Mouse (Mus musculus) kidney, postnatal 0 days (tissue): ENCODE results near the gene Snx14. TPM values are rescaled to one million over a fixed set of nuclear protein-coding genes. Genes with fewer than 3 reads are reported as not detected.
A peak's percentile ranks its signal among the peaks of the same experiment; 100 is the strongest.
"Not testable (repeated sequence)": the region's sequence is repeated elsewhere in the genome, so short reads cannot be mapped to it uniquely, and the experiment has no call there.

Source experiments
- ATAC-seq: fragments of 200-750 bp; cut with Nextera tagmentation; replicated peaks from 2 replicates; pipeline ENCODE4 v1.8.0; 2017; ENCODE audit warnings: low read depth, moderate number of reproducible peaks, moderate TSS enrichment, moderate library complexity; ENCODE audit not compliant: low FRiP score
- DNase-seq: peaks from one replicate; pipeline ENCODE4 v3.0.0-alpha.2; 2016; ENCODE audit warnings: low spot score
- H3K27ac ChIP-seq: fragments of 300-500 bp; sonication (generic); 2 replicates; pipeline ENCODE4 v1.5.1; 2014; ENCODE audit warnings: mild to moderate bottlenecking
- H3K27me3 ChIP-seq: fragments of 300-500 bp; sonication (generic); 2 replicates; pipeline ENCODE4 v1.6.1; 2014; ENCODE audit warnings: low read length, mixed read lengths; ENCODE audit not compliant: insufficient read depth
- H3K36me3 ChIP-seq: fragments of 300-500 bp; sonication (generic); 2 replicates; pipeline ENCODE4 v1.6.1; 2014; ENCODE audit warnings: low read length, mixed read lengths; ENCODE audit not compliant: insufficient read depth
- H3K4me1 ChIP-seq: fragments of 300-500 bp; sonication (generic); replicated peaks from 2 replicates; pipeline ENCODE4 v1.6.1; 2014; ENCODE audit warnings: antibody characterized with exemption, low read length, mixed read lengths; ENCODE audit not compliant: insufficient read depth
- H3K4me2 ChIP-seq: fragments of 300-500 bp; sonication (generic); 2 replicates; pipeline ENCODE4 v1.6.1; 2014; ENCODE audit warnings: mild to moderate bottlenecking, low read length, moderate library complexity, mixed read lengths
- H3K4me3 ChIP-seq: fragments of 300-500 bp; sonication (generic); replicated peaks from 2 replicates; pipeline ENCODE4 v1.5.1; 2014; ENCODE audit warnings: low read depth, low read length
- H3K9ac ChIP-seq: fragments of 300-500 bp; sonication (generic); 2 replicates; pipeline ENCODE4 v1.6.1; 2014; ENCODE audit warnings: low read depth, low read length
- H3K9me3 ChIP-seq: fragments of 300-500 bp; sonication (generic); replicated peaks from 2 replicates; pipeline ENCODE4 v1.6.1; 2016; ENCODE audit warnings: low read length, inconsistent platforms, mixed read lengths
- CTCF ChIP-seq: IDR thresholded peaks from 2 replicates; pipeline ENCODE4 v1.5.1; 2016; ENCODE audit warnings: antibody characterized with exemption, low read depth, mild to moderate bottlenecking, moderate library complexity
- WGBS: fragments of 180-500 bp; shearing (Covaris S2); extraction: QIAGEN DNeasy Blood & Tissue Kit; methylation state at CpG from one replicate; pipeline ENCODE4 v1.1.7; 2014; 5-methylcytosine and 5-hydroxymethylcytosine counted together
- polyA plus RNA-seq: library from polyadenylated mRNA; unstranded; fragments of >200 nt; fragmentation: Nextera tagmentation; extraction: Ambion mirVana; gene quantifications from 2 replicates; pipeline ENCODE4 v1.2.1, GENCODE M21; 2015

The Snx14 gene
- polyA plus RNA-seq, 1 experiment from 2014 or later: 20.9 TPM

DNA sequence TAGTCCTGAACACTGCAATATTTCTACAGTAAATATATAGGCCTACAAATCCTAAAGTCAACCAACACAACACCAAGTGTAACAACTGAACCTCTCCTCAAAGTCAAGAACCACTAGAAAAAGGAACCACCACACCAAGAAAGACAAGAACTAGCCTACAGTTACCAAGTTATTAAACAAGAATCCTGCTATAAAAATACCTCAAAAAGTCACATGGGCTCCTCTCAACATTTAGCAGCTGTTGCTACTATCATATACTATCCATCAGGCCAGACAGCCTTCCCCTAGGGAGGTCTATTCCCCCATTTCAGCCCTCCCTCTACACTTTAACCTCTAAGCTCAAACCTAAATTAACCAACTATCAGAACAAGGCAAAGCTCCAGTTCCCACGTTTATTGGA is 41.4 kb upstream of the Snx14 start:
- 0% methylated on average over 1 of the region's 1 CpGs for WGBS
- TF ChIP-seq CTCF: no peak
- peak overlapping the region; percentile 99 for H3K4me3 ChIP-seq
- H3K4me2 ChIP-seq: peak overlapping the region; percentile 89
- no peaks in the 10 kb centered on the region for H3K9me3 ChIP-seq
- DNase-seq (peak; percentile 30), ATAC-seq (no peak)
- H3K4me1 ChIP-seq: peaks cover 8% of the 10 kb centered on the region; the same call in 1 of the 2 replicates
- 0 out of 2 replicates have a peak overlapping the region, but pooled peaks have one; percentile 19 for H3K9ac ChIP-seq
- no peak overlapping the region for H3K27ac ChIP-seq
- no peaks in the 10 kb centered on the region for H3K27me3 ChIP-seq
- H3K36me3 ChIP-seq: peaks cover 7% of the 10 kb centered on the region; the same call in 1 of the 2 replicates

DNA sequence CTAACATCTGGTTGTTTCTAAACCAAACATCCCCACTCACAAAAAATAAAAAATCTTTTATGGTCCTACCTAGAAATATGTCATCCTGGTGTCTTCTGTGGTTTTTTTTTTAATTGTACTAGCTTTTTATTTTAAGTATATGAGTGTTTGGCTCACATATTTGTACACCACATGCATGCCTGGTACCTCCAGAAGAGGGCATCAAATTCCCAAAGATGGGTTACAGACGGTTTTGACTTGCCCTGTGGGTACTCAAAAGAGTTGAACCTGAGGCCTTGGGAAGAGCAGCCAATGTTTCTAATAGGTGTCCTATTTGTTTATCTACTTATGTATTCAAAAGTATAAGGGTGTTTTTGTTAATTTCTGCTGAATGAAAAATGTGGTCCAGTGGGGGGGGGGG is 37.4 kb upstream of the Snx14 start:
- Histone ChIP-seq H3K9ac (no peak overlapping the region), H3K36me3 (peaks cover 28% of the 10 kb centered on the region), H3K27me3 (no peaks in the 10 kb centered on the region), H3K4me1 (peaks cover 4% of the 10 kb centered on the region; the same call in 1 of the 2 replicates), H3K4me3 (no peak overlapping the region), H3K9me3 (no peaks in the 10 kb centered on the region), H3K4me2 (no peak overlapping the region), H3K27ac (no peak overlapping the region)
- no peak for ATAC-seq
- TF ChIP-seq CTCF: peak; percentile 44; the same call in 1 of the 2 replicates
- WGBS: 36% methylated on average over 1 of the region's 1 CpGs
- peak; percentile 14 for DNase-seq

DNA sequence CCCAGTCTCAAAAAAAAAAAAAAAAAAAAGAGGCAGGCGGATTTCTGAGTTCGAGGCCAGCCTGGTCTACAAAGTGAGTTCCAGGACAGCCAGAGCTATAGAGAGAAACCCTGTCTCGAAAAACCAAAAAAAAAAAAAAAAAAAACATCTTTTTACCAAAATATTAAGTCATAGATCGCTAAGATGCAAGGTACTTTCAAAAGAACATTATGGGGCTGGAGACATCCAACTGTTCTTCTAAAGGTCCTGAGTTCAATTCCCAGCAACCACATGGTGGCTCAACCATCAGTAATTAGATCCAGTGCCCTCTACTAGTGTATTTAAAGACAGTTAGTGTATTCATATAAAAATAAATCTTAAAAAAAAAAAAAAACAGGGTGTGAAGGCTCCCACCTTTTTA is 22.3 kb upstream of the Snx14 start:
- H3K4me3 ChIP-seq, H3K27ac ChIP-seq, H3K9me3 ChIP-seq, H3K4me1 ChIP-seq, H3K4me2 ChIP-seq, ATAC-seq, H3K9ac ChIP-seq, H3K27me3 ChIP-seq, DNase-seq: not testable (repeated sequence)
- peaks cover 35% of the 10 kb centered on the region for H3K36me3 ChIP-seq
- 96% methylated on average over 4 of the region's 4 CpGs for WGBS

DNA sequence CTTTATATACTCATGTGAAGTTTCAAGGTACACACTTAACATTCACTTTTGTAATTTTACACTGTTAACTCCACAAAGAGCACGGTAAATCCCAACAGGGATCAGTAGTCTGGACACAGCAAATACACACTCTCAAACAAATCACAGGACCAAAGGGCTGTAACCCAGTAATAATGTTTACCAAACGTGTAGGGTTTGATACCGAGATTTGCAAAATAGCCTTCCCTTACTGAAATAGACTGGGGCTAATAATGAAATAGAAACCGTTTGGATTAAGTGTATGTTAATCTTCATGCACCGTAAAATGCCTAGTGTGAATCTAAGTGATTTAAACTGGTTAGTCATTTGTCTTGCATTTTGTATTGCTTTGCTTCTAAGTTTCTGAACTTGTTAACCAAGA is 1.2 kb upstream of the Snx14 start:
- ATAC-seq: no peak
- Histone ChIP-seq H3K36me3 (no peaks in the 10 kb centered on the region), H3K27ac (no peak overlapping the region), H3K9ac (no peak overlapping the region), H3K9me3 (no peaks in the 10 kb centered on the region), H3K4me2 (no peak overlapping the region), H3K27me3 (no peaks in the 10 kb centered on the region), H3K4me1 (no peaks in the 10 kb centered on the region), H3K4me3 (no peak overlapping the region)
- WGBS: 18% methylated on average over 5 of the region's 5 CpGs
- no peak for DNase-seq
- TF ChIP-seq CTCF: no peak

DNA sequence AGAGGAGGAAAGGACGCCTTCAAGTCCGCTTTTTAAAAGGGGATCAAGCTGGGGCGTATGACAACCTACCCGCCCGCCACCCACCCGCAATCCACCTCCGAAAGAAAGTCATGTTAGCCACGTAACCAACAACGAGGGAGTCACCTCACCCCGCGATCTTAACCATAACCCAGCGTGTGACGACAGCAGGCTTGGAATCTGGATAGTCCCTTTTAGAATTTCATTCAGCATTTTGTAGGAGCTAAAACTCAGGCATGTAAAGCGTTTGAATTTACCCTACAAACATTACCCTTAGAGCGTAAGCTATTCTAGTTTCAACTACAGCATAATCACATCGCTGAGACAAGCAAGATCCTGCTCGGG is 461 bp upstream of the Snx14 start:
- Histone ChIP-seq H3K4me3 (peak overlapping the region; percentile 63), H3K27me3 (no peaks in the 10 kb centered on the region), H3K27ac (peak overlapping the region; percentile 90), H3K4me2 (peak overlapping the region; percentile 69), H3K36me3 (no peaks in the 10 kb centered on the region), H3K9ac (peak overlapping the region; percentile 60), H3K4me1 (no peaks in the 10 kb centered on the region), H3K9me3 (no peaks in the 10 kb centered on the region)
- peak; percentile 40 for ATAC-seq
- no peak for TF ChIP-seq CTCF
- under 1% methylated on average over 17 of the region's 17 CpGs for WGBS
- no peak for DNase-seq

DNA sequence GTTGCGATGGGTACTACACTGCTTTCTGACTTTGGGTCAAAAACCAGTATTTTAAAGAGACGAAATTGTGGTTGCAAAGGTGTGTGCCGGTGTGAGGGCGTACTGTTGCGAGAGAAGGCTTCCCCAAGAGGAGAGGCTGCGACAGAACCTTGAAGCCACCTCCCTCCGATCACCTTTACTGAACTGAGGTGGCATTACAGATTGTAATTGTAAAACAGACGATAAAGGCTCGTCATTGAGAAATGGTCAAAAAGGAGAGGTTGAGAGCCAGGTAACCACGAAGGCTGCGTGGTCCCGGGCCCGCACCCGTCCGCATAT is 562 bp downstream of the Snx14 start:
- Histone ChIP-seq H3K9me3 (no peaks in the 10 kb centered on the region), H3K9ac (peak overlapping the region; percentile 60), H3K4me3 (peak overlapping the region; percentile 63), H3K4me2 (peak overlapping the region; percentile 69), H3K27me3 (no peaks in the 10 kb centered on the region), H3K36me3 (no peaks in the 10 kb centered on the region), H3K4me1 (no peaks in the 10 kb centered on the region), H3K27ac (peak overlapping the region; percentile 90)
- TF ChIP-seq CTCF: no peak
- DNase-seq: no peak
- 0 out of 2 replicates have a peak, but pooled peaks have one; percentile 1 for ATAC-seq
- WGBS: under 1% methylated on average over 15 of the region's 15 CpGs
